Mouse (Mus musculus): ENCODE measurements around the gene Eml3. TPM values are rescaled to one million over a fixed set of nuclear protein-coding genes. Genes with fewer than 3 reads are reported as not detected.
A peak's percentile ranks its signal among the peaks of the same experiment; 100 is the strongest.

Eml3 gene
- total RNA-seq, 2 experiments from 2014 or later: 18.0 to 29.3 TPM

DNA sequence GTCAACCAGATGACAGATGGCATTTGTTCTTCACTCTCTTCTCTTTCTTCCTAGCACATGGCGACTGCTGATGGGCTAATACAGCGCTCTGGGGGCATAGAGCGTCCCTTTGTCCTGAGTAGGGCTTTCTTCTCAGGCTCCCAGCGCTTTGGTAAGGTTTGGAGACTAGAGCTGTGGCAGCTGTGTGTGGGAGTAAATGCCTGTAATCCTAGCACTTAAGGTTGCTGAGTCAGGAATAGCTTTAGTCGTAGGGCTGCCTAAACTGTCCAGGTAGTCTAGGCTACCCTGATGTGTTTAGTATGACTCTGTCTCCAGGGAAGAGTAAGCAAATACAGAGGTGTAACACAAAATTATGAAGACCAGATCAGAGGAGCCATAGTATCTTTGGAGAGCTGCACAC lies 17.5 kb upstream of the Eml3 start:
- no peak for ATAC-seq (ENCODE audit: poor library complexity, severe bottlenecking)

DNA sequence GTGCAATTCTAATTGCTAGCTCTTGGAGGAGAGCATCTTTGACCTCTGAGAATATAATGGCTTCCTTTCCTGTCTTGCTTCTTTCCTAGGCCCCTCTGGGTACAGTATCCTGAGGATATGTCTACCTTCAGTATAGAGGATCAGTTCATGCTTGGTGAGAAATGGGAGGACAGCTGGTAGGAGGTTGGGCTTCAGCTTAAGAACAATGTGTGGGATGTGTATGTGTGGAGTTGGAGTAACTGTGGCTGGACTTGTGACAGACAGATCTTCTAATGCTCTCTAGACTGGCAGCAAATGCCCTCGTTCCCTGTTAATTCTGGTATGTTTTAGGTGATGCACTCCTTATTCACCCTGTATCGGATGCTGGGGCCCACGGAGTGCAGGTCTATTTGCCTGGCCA lies 15.1 kb upstream of the Eml3 start:
- ATAC-seq (ENCODE audit: poor library complexity, severe bottlenecking): no peak

DNA sequence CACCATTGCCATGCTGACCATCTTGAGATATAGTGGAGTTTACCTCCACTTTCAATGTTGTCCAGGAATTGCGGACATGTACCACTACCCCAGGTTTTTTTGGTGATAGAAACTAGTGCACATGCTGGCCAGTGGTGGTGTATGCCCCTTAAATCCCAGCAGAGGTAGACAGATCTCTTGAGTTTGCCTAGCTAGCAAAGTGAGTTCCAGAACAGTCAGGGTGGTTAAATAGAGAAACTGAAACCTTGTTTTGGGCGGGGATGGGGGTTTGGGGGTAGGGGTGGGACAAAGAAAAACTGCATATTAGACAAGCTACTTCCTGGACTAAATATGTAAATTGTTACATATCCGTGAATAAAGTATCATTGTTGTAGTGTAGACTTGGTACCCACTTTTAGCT lies 10.4 kb upstream of the Eml3 start:
- no peak for ATAC-seq (ENCODE audit: poor library complexity, severe bottlenecking)

DNA sequence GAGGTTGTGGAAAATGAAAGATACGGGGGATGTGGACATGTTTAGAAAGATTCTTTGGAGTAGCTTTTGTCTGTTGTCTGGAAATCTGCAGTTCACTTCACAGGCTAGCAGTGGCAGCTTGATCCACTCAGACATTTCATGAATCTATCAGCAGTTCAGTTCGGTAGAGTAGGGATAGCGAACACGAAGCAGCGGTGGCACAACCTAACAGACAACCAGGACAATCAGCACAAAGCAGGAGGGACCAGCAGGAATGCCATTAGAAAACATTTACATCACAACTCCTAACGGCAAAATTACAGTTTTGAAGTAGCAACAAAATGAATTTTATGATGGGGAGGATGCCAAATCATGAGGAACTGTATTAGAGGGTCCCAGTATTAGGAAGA lies 9.7 kb upstream of the Eml3 start:
- no peak for ATAC-seq (ENCODE audit: poor library complexity, severe bottlenecking)

DNA sequence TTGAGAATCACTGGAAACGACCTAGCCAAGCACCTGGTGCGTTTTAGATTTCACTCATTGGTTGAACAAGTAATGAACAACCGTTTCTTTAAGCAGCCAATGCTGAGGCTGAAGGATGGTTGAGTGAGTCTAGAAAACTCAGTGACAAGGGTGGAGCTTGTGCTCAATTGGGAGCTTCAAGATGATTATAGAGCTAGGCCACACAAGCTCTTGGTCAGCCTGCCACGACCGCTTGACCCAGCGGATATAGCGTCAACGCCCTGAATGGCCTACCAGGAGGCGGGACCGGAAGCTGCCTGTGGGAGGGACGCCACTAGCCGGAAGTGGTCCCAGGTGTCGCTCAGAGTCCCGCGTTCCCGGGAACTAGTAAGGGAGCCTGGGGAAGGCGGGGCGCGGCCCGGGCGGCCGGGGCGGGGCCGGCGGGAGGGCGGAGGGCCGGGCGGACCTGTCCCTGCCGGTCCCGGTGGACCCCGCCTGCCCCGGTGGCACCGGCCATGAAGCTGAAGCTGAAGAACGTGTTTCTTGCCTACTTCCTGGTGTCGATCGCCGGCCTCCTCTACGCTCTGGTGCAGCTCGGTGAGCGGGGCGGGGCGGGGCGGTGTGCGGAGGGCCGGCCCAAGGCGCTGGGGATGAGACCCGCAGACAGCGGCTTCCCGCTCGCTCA lies 9.1 kb upstream of the Eml3 start, which contains the start of gene B3gat3:
B3gat3 (plus strand) TSS at position 302 of the 664 bp plus-strand sequence.
- ATAC-seq (ENCODE audit: poor library complexity, severe bottlenecking): peak; percentile 97

DNA sequence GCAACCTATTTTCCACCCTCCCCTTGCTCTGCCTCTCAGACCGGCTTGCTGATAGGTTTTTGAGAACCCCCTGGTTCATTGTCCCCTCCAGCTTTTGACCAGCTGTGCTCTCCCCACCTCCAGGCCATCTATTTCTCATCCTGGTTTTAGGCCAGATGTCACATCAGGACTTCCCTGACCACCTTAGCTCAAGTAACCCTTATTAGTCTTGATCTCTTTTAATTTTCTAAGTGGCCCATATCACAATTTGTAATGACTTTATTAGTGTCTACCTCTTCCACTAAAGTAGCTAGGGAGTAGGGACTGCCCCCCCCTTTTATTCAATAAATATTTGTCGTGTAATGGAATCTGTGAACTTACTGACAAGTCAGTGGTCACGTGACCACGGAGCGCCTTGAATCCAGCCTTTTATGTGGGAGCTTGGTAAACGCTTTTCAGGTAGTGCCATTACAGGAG lies 8.5 kb upstream of the Eml3 start:
- ATAC-seq (ENCODE audit: poor library complexity, severe bottlenecking): 0 out of 2 replicates have a peak, but pooled peaks have one; percentile 2

DNA sequence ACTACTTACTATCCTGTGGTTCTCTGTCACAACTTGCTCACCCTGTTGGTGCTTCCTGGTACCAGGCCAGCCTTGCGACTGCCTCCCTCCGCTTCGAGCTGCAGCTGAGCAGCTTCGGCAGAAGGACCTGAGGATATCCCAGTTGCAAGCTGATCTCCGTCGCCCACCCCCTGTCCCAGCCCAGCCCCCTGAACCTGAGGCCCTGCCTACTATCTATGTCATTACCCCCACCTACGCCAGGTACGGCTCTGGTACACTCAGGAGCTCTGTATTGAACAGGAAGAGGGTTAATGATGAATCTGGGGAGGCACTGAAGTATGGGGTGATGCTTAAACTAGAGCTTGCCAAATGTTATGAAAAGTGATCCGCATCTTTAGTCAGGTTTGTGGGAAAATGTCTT lies 7.6 kb upstream of the Eml3 start:
- ATAC-seq (ENCODE audit: poor library complexity, severe bottlenecking): no peak

- ATAC-seq (ENCODE audit: poor library complexity, severe bottlenecking): peak; percentile 16; the same call in 1 of the 2 replicates
Measured at GRCm38 (mm10) chr19:8926766-8927165, 2.6 kb upstream of the Eml3 start.

DNA sequence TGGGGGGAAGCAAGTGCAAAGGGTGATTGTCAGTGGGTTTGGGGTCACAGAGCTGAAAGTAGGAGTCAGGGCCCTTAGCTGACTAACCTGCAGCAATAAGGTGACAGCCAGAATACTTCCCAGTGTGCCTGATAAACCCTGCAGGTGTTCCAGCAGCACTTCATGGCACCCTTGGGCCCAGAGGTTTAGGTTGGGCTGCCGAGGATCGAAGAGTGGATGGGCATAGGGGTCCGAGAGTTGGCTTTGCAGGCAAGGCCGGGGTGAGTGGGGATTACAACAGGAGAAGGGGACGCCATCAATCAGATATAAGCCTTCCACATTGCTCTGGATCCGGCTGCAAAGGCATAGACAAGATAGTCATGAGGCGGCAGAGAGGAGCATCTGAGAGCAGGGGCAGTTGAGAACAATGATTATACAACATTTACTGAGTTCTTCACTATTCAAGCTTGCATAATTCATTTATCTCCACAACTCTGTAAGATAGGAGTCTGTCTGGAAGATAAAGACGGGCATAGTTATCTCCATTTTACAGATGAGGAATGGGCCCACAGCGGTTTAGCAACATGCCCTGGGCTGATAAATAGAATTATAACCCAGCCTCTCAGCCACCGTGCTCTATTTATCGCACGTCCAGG lies 1.3 kb upstream of the Eml3 start:
- no peak for ATAC-seq (ENCODE audit: poor library complexity, severe bottlenecking)

DNA sequence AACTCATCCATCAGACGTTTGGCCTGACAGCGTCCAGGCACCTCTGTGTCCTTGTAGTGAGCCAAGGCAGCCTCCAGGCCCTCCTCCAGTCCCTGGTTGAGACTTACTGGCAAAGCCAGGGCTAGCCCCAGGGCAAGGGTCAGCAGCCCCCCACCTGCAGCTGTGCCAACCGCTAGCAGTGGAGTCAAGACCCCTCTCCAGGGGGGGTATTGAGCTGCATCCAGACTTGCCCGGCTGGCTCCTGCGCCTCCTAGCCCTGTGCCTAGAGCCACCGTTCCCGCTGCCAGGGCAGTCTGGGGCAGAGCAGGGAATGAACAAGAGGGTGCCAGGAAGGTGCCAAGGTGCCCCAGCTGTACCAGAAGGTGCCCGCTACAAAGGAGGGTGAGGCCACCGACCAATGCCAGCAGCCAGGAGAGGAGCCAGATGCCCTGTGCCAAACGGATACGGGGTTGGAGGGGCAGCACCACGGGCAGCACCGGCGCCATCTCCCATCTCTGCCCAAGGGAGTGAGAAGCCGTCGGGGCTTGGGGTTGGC lies 596 bp upstream of the Eml3 start:
- no peak; the same call in 1 of the 2 replicates for ATAC-seq (ENCODE audit: poor library complexity, severe bottlenecking)

DNA sequence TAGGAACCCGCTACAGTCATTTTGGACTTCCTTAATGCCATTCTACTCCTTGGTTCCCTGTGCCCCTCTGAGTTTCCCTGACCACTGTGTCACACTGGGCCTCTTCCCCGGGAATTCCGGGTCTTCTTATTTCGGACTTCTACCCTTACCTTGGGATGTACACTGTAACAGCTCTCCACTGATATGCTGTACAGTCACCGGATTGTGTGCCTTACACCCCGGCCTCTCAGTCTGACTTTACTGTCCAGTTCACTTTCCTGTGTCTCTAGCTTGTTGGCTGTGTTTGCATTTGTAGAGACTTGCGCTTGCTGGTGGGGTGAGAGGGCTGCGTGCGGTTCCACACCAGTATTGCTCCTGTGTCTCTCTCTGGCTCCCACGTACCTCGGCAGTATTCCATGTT lies 765 bp downstream of the Eml3 start:
- no peak for ATAC-seq (ENCODE audit: poor library complexity, severe bottlenecking)

DNA sequence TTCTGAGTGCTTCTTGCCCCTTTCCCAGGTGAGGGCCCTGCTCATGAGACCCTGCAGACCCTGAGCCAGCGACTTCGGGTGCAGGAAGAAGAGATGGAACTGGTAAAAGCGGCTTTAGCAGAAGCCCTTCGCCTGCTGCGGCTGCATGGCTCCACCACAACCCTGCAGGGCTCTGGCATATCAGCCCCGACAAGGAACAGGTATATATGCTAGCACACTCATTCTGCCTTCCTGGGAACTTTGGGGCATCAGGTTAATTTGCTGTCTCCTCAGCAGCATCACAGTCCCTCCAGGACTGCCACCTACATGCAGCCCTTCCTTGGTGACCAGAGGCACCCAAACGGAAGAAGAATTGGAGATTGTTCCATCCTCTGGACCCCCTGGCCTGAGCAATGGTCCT lies 1.4 kb downstream of the Eml3 start:
- ATAC-seq (ENCODE audit: poor library complexity, severe bottlenecking): no peak

DNA sequence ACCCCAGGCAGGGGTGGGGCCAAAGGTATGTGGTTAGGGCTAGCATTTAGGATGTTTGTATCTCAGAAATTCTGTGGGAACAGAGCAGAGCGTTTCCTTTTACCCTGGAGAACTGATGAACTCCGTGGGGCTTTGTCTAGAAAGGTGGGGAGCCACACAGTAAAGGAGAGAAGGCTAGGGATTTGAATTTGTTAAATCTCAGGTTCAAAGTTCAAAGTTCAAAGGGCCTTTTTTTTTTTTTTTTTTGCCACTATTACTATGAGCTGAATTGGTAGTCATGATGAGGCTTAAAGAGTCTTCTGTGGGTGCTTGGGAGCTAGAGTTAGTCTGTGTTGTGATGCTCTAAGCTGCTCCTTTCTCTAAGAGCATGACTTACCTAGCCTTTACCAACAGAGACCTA lies 7.4 kb downstream of the Eml3 start:
- no peak for ATAC-seq (ENCODE audit: poor library complexity, severe bottlenecking)

GRCm38 (mm10) chr19:8940526-8941133 lies 11.3 kb downstream of the Eml3 start:
- no peak for ATAC-seq (ENCODE audit: poor library complexity, severe bottlenecking)

GRCm38 (mm10) chr19:8941136-8941514 lies 11.8 kb downstream of the Eml3 start:
- ATAC-seq (ENCODE audit: poor library complexity, severe bottlenecking): no peak

DNA sequence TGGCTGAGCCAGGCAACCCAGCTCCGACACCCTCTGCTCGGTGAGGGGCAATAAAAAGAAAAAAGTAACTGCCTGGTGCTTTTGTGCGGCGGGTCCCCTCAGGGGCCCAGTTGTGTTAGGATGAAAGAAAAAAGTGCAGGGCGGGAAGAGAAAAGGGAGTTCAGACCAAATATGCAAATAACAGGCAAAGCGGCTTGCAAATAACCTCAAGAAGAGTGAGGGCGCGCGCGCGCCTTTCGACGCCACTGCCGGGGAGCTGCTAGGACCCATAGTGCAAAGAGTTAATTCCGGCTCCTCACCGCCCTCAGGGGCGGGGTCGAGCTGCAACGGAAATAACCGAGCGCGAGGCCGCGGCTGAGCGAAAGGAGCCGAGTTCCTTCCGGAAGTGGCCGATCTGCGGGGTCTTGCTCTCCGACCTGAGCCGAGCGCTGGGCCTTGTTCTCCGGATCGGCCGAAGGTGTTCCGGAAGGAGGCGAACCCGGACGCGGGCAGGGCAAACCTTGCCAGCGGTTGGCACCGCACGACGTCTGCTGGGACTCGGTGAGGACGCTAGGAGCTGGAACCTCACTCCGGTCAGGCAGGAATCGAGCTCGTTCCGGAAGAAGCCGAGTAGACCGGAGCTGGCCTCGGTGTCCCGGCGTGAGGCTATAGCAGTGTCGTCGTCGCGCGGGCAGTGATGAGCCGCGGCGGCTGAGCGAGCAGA lies 12.3 kb downstream of the Eml3 start, which contains the start of gene Mta2:
Mta2 (plus strand) TSS at position 361 of the 703 bp plus-strand sequence.
- peak; percentile 92 for ATAC-seq (ENCODE audit: poor library complexity, severe bottlenecking)

GRCm38 (mm10) chr19:8942276-8942964 lies 13.1 kb downstream of the Eml3 start:
- peak; percentile 23 for ATAC-seq (ENCODE audit: poor library complexity, severe bottlenecking)

GRCm38 (mm10) chr19:8943047-8943446 lies 13.7 kb downstream of the Eml3 start:
- ATAC-seq (ENCODE audit: poor library complexity, severe bottlenecking): no peak

DNA sequence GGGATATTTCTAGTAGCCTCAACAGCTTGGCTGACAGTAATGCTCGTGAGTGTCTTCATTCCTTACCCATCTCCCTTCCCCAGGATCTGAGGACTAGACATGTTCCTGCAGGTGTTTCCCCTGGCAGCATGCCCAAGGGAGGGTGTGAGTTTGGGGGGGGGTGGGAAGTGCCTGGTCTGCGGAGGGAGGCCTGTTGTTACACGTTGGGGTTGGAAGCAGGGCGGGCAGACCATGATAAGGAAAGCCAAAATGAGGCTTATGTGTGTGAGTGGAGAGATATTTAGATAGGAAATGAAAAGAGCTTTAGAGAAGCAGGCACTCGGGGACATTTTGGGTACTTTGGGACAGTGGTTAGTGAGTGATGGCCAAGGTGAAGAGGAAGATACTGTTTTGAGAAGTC lies 14.7 kb downstream of the Eml3 start:
- ATAC-seq (ENCODE audit: poor library complexity, severe bottlenecking): no peak

- no peak for ATAC-seq (ENCODE audit: poor library complexity, severe bottlenecking)
Measured at GRCm38 (mm10) chr19:8944750-8945149, 15.4 kb downstream of the Eml3 start.

GRCm38 (mm10) chr19:8945251-8945650 lies 15.9 kb downstream of the Eml3 start:
- ATAC-seq (ENCODE audit: poor library complexity, severe bottlenecking): no peak

All from megakaryocyte, adult 5-6 weeks (primary cell).